Mouse (Mus musculus) embryonic facial prominence, embryonic 11.5 days (tissue): ENCODE results near the gene Acer2. TPM values are rescaled to one million over a fixed set of nuclear protein-coding genes. Genes with fewer than 3 reads are reported as not detected.
A peak's percentile ranks its signal among the peaks of the same experiment; 100 is the strongest.
"Not testable (repeated sequence)": the region's sequence is repeated elsewhere in the genome, so short reads cannot be mapped to it uniquely, and the experiment has no call there.

Source experiments
- ATAC-seq: fragments of 200-750 bp; cut with Nextera tagmentation; replicated peaks from 2 replicates; pipeline ENCODE4 v1.8.0; 2017; ENCODE audit warnings: low read depth; ENCODE audit not compliant: insufficient number of reproducible peaks, low FRiP score, low TSS enrichment
- DNase-seq: peaks from one replicate; pipeline ENCODE4 v3.0.0-alpha.2; 2015; ENCODE audit warnings: low spot score
- H3K27ac ChIP-seq: fragments of 300-500 bp; sonication (generic); replicated peaks from 2 replicates; pipeline ENCODE4 v1.5.1; 2014; ENCODE audit warnings: mild to moderate bottlenecking, low read depth, low read length, control low read depth
- H3K27me3 ChIP-seq: fragments of 300-500 bp; sonication (generic); 2 replicates; pipeline ENCODE4 v1.6.1; 2014; ENCODE audit warnings: mild to moderate bottlenecking, low read length, moderate library complexity, mixed read lengths; ENCODE audit not compliant: control insufficient read depth, insufficient read depth
- H3K36me3 ChIP-seq: fragments of 300-500 bp; sonication (generic); replicated peaks from 2 replicates; pipeline ENCODE4 v1.6.1; 2014; ENCODE audit warnings: low read depth, mild to moderate bottlenecking, low read length, moderate library complexity, mixed read lengths; ENCODE audit not compliant: control insufficient read depth, insufficient read depth
- H3K4me1 ChIP-seq: fragments of 300-500 bp; sonication (generic); 2 replicates; pipeline ENCODE4 v1.6.1; 2014; ENCODE audit warnings: low read length, mixed read lengths; ENCODE audit not compliant: control insufficient read depth, insufficient read depth
- H3K4me2 ChIP-seq: fragments of 300-500 bp; sonication (generic); 2 replicates; pipeline ENCODE4 v1.6.1; 2014; ENCODE audit warnings: low read depth, mild to moderate bottlenecking, control low read depth, low read length, moderate library complexity
- H3K4me3 ChIP-seq: fragments of 300-500 bp; sonication (generic); 2 replicates; pipeline ENCODE4 v1.5.1; 2014; ENCODE audit warnings: low read depth, low read length, control low read depth
- H3K9ac ChIP-seq: fragments of 300-500 bp; sonication (generic); replicated peaks from 2 replicates; pipeline ENCODE4 v1.6.1; 2014; ENCODE audit warnings: mild to moderate bottlenecking, control low read depth, low read length
- H3K9me3 ChIP-seq: fragments of 300-500 bp; sonication (generic); replicated peaks from 2 replicates; pipeline ENCODE4 v1.6.1; 2016; ENCODE audit warnings: mild to moderate bottlenecking, low read length, inconsistent platforms, mixed read lengths; ENCODE audit not compliant: control insufficient read depth
- WGBS: fragments of 180-500 bp; shearing (Covaris S2); extraction: QIAGEN DNeasy Blood & Tissue Kit; methylation state at CpG from one replicate; pipeline ENCODE4 v1.1.7; 2014; 5-methylcytosine and 5-hydroxymethylcytosine counted together
- polyA plus RNA-seq: library from polyadenylated mRNA; unstranded; fragments of >200 nt; fragmentation: Nextera tagmentation; extraction: Ambion mirVana; gene quantifications from 2 replicates; pipeline ENCODE4 v1.2.1, GENCODE M21; 2014

Acer2 gene
- polyA plus RNA-seq = 16.7 and 20.2 TPM in 2 replicates

- peak; percentile 84 for ATAC-seq
- Histone ChIP-seq H3K27ac (no peak within 1 kb of the TSS), H3K9ac (peak within 1 kb of the TSS; percentile 69), H3K4me1 (no peaks in the 10 kb centered on the region), H3K27me3 (peaks cover 5% of the 10 kb centered on the region; the same call in 1 of the 2 replicates), H3K4me3 (peak within 1 kb of the TSS; percentile 65), H3K9me3 (no peaks in the 10 kb centered on the region), H3K4me2 (peak within 1 kb of the TSS; percentile 96), H3K36me3 (no peaks in the 10 kb centered on the region)
- 0% methylated on average over 57 of the region's 60 CpGs for WGBS
- peak; percentile 80 for DNase-seq
Observed at GRCm38 (mm10) chr4:86874146-86874847, at the start of gene Acer2. Gene Acer2 (plus strand): TSS chr4:86874396.

GRCm38 (mm10) chr4:86825143-86825542 is 49.1 kb upstream of the Acer2 start:
- 93% methylated on average over 7 of the region's 7 CpGs for WGBS
- no peak overlapping the region for H3K4me2 ChIP-seq
- no peaks in the 10 kb centered on the region for H3K4me1 ChIP-seq
- peaks cover 5% of the 10 kb centered on the region for H3K36me3 ChIP-seq
- no peaks in the 10 kb centered on the region for H3K27me3 ChIP-seq
- DNase-seq = no peak
- H3K27ac ChIP-seq = no peak overlapping the region
- no peaks in the 10 kb centered on the region for H3K9me3 ChIP-seq
- ATAC-seq = no peak
- no peak overlapping the region for H3K4me3 ChIP-seq
- H3K9ac ChIP-seq = no peak overlapping the region

- Histone ChIP-seq H3K4me2 (no peak overlapping the region), H3K9me3 (no peaks in the 10 kb centered on the region), H3K4me3 (no peak overlapping the region), H3K27me3 (no peaks in the 10 kb centered on the region), H3K9ac (no peak overlapping the region), H3K27ac (no peak overlapping the region), H3K4me1 (no peaks in the 10 kb centered on the region), H3K36me3 (peaks cover 3% of the 10 kb centered on the region)
- no peak for ATAC-seq
- DNase-seq = no peak
- 100% methylated on average over 2 of the region's 2 CpGs for WGBS
Observed at GRCm38 (mm10) chr4:86831896-86832295, 42.3 kb upstream of the Acer2 start.

DNA sequence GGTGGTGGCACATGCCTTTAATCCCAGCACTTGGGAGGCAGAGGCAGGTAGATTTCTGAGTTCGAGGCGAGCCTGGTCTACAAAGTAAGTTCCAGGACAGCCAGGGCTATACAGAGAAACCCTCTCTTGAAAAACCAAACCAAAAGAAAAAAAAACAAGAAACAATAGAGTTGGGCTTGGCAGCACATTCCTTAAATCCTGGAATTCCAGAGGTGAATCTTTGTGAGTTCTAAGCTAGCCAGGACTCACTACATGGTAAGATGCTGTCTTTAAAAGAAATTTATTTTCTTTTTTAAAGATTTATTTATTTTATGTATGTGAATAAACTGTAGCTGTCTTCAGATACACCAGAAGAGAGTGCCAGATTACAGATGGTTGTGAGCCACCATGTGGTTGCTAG is 33.1 kb upstream of the Acer2 start:
- not testable (repeated sequence) for H3K9me3 ChIP-seq, ATAC-seq, DNase-seq, H3K4me2 ChIP-seq, H3K27ac ChIP-seq, H3K36me3 ChIP-seq, H3K27me3 ChIP-seq, H3K4me3 ChIP-seq, H3K9ac ChIP-seq, H3K4me1 ChIP-seq
- WGBS = 92% methylated on average over 2 of the region's 2 CpGs

DNA sequence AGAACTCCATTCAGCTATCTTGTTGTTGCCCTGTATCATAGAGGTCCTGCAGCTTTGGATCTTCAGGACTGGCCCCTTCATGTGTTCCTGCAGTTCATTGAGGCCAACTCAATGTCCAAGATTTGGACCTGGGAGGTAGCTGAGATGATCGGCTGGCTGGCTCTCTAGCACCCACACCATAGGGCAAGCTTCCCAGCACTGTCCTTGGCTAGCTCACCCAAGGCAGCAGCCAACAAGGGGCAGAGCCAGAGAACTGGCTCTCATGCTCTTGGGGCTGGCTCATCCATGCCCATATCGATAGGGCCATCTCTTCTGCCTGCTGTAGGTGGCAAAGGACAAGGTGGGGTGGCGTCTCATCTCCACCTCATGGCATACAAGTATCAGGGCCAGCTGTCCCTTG is 28.8 kb upstream of the Acer2 start:
- 95% methylated on average over 3 of the region's 3 CpGs for WGBS
- Histone ChIP-seq H3K9me3 (no peaks in the 10 kb centered on the region), H3K36me3 (peaks cover 3% of the 10 kb centered on the region), H3K4me1 (no peaks in the 10 kb centered on the region), H3K27ac (no peak overlapping the region), H3K9ac (no peak overlapping the region), H3K27me3 (no peaks in the 10 kb centered on the region), H3K4me2 (no peak overlapping the region), H3K4me3 (no peak overlapping the region)
- no peak for DNase-seq
- ATAC-seq = no peak

GRCm38 (mm10) chr4:86847246-86847645 is 26.9 kb upstream of the Acer2 start:
- H3K4me3 ChIP-seq = no peak overlapping the region
- no peaks in the 10 kb centered on the region for H3K4me1 ChIP-seq
- no peak overlapping the region for H3K9ac ChIP-seq
- 83% methylated on average over 2 of the region's 2 CpGs for WGBS
- no peak for DNase-seq
- no peak overlapping the region for H3K27ac ChIP-seq
- no peaks in the 10 kb centered on the region for H3K27me3 ChIP-seq
- no peak for ATAC-seq
- peaks cover 3% of the 10 kb centered on the region for H3K36me3 ChIP-seq
- no peak overlapping the region for H3K4me2 ChIP-seq
- no peaks in the 10 kb centered on the region for H3K9me3 ChIP-seq

DNA sequence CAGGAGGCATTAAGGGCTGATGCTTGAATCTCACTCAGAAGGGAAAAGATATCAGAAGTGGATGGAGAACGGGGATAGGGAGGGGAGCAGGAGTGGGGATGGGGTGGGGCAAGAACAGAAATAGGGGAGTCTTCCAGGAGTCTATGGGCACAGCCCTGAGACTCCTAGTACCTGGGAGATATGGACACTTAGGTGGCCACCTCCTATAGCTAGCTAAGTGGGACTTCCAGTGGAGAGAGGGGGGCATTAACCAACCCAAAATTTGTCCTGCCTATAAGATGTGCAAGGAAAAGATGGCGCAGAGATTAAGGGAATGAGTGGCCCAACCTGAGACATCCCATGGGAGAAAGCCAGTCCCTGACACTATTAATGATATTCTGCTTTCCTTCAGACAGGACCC is 22.9 kb upstream of the Acer2 start:
- no peaks in the 10 kb centered on the region for H3K4me1 ChIP-seq
- no peak overlapping the region for H3K4me2 ChIP-seq
- no peaks in the 10 kb centered on the region for H3K9me3 ChIP-seq
- H3K27ac ChIP-seq = no peak overlapping the region
- H3K27me3 ChIP-seq = no peaks in the 10 kb centered on the region
- no peak for ATAC-seq
- DNase-seq = no peak
- WGBS = 87% methylated on average over 2 of the region's 2 CpGs
- H3K4me3 ChIP-seq = no peak overlapping the region
- peaks cover 17% of the 10 kb centered on the region for H3K36me3 ChIP-seq
- no peak overlapping the region for H3K9ac ChIP-seq

GRCm38 (mm10) chr4:86852018-86852417 is 22.2 kb upstream of the Acer2 start:
- ATAC-seq = no peak
- Histone ChIP-seq H3K36me3 (peaks cover 17% of the 10 kb centered on the region), H3K4me2 (no peak overlapping the region), H3K9me3 (no peaks in the 10 kb centered on the region), H3K27me3 (no peaks in the 10 kb centered on the region), H3K9ac (no peak overlapping the region), H3K27ac (no peak overlapping the region), H3K4me1 (no peaks in the 10 kb centered on the region), H3K4me3 (no peak overlapping the region)
- no peak for DNase-seq
- 63% methylated on average over 3 of the region's 3 CpGs for WGBS
